Mouse (Mus musculus) kidney, adult 2 months (tissue): ENCODE measurements at regions not wholly inside any gene's neighbourhood (a gene's known extent, or its start where the extent isn't known, plus 50 kb on each side); places are given as distances from the start of the nearest gene placed in this dataset.

Experiments
- CTCF ChIP-seq: fragments of 200-500 bp; conservative IDR thresholded peaks from 2 replicates; pipeline ENCODE4 v1.5.1; 2011; ENCODE audit warnings: low read depth, mild to moderate bottlenecking, control low read depth, low read length, moderate library complexity, mixed read lengths; ENCODE audit not compliant: insufficient read depth, insufficient read length
- POLR2A ChIP-seq: fragments of 200-500 bp; IDR thresholded peaks from one replicate; pipeline ENCODE4 v1.6.1; 2011; ENCODE audit warnings: low read depth, low read length, control low read depth

GRCm38 (mm10) chr6:99932923-99933322 is 206.7 kb upstream of the Prok2 start:
- TF ChIP-seq POLR2A (no peak), CTCF (no peak)
